Mouse (Mus musculus) hindbrain, embryonic 16.5 days (tissue): ENCODE results near the gene 1190002N15Rik. TPM values are rescaled to one million over a fixed set of nuclear protein-coding genes. Genes with fewer than 3 reads are reported as not detected.
A peak's percentile ranks its signal among the peaks of the same experiment; 100 is the strongest.

Experiments used
- ATAC-seq: fragments of 200-750 bp; cut with Nextera tagmentation; 2 replicates; pipeline ENCODE4 v1.8.0; 2017; ENCODE audit warnings: moderate TSS enrichment, moderate library complexity
- H3K27ac ChIP-seq: fragments of 300-500 bp; sonication (generic); 2 replicates; pipeline ENCODE4 v1.5.1; 2014; ENCODE audit warnings: low read depth, mild to moderate bottlenecking, control low read depth, low read length, moderate library complexity
- H3K27me3 ChIP-seq: fragments of 300-500 bp; sonication (generic); replicated peaks from 2 replicates; pipeline ENCODE4 v1.6.1; 2014; ENCODE audit warnings: low read length; ENCODE audit not compliant: control insufficient read depth, insufficient read depth
- H3K36me3 ChIP-seq: fragments of 300-500 bp; sonication (generic); 2 replicates; pipeline ENCODE4 v1.6.1; 2014; ENCODE audit warnings: mild to moderate bottlenecking, low read length, moderate library complexity, mixed read lengths; ENCODE audit not compliant: control insufficient read depth, insufficient read depth
- H3K4me1 ChIP-seq: fragments of 300-500 bp; sonication (generic); 2 replicates; pipeline ENCODE4 v1.6.1; 2014; ENCODE audit warnings: low read depth, low read length; ENCODE audit not compliant: control insufficient read depth, insufficient read depth
- H3K4me2 ChIP-seq: fragments of 300-500 bp; sonication (generic); 2 replicates; pipeline ENCODE4 v1.6.1; 2014; ENCODE audit warnings: mild to moderate bottlenecking, low read length, control low read depth, moderate library complexity
- H3K4me3 ChIP-seq: fragments of 300-500 bp; sonication (generic); 2 replicates; pipeline ENCODE4 v1.5.1; 2014; ENCODE audit warnings: mild to moderate bottlenecking, low read length, control low read depth, moderate library complexity
- H3K9ac ChIP-seq: fragments of 300-500 bp; sonication (generic); 2 replicates; pipeline ENCODE4 v1.6.1; 2014; ENCODE audit warnings: low read depth, mild to moderate bottlenecking, control low read depth, low read length, moderate library complexity
- H3K9me3 ChIP-seq: fragments of 300-500 bp; sonication (generic); 2 replicates; pipeline ENCODE4 v1.6.1; 2014; ENCODE audit warnings: mild to moderate bottlenecking, low read length, moderate library complexity; ENCODE audit not compliant: control insufficient read depth
- WGBS: fragments of 180-500 bp; shearing (Covaris S2); extraction: QIAGEN DNeasy Blood & Tissue Kit; methylation state at CpG from one replicate; pipeline ENCODE4 v1.1.7; 2014; 5-methylcytosine and 5-hydroxymethylcytosine counted together
- polyA plus RNA-seq: library from polyadenylated mRNA; unstranded; fragments of >200 nt; fragmentation: Nextera tagmentation; extraction: Ambion mirVana; gene quantifications from 2 replicates; pipeline ENCODE4 v1.2.1, GENCODE M21; 2015

The 1190002N15Rik gene
- 4.3 and 4.6 TPM in 2 replicates for polyA plus RNA-seq

DNA sequence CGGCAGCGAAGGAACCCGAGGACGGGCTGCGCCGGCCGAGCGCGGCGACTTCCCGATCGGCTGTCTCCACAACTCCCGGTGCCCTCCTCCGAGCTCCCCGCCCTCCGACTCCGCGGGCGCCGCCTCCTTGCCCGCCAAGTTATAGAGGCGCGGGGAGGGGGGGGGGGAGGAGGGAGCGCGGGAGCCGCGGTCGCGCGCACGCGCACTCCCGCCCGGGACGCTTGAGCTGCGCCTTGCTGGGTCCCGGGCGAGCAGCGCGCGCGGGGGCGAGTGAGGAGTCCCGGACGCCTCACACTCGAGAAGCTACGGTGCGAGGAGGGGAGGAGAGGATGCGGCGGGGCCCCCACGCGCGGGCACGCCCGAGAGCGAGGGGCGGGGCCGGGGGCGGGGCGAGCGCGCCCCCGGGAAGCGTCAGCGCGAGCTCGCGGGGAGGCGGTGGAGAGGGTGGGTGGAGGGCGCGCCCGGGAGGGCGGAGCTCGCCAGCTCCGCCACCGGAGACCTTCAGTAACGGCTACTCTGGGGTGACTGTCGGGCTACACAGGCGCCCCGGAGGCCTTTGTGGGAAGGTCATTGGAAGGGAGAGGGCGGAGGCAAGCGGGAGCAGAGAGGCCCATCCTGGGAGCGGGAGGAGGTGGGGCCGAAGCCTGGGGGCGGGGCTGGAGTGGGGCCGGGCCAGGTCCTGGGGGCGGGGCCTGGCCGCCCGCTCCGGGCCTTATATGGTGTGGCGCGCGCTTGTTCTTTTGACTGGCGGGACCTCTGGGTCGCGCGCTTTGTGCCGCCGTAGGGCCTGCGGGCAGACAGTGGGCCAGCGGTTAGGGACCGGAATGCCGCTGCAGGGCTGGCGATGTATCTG lies at the start of gene 1190002N15Rik:
1190002N15Rik (minus strand) TSS at position 112 of the 853 bp plus-strand sequence.
- peaks cover 3% of the 10 kb centered on the region for H3K4me1 ChIP-seq
- H3K27me3 ChIP-seq = no peaks in the 10 kb centered on the region
- H3K4me2 ChIP-seq = peak within 1 kb of the TSS; percentile 78
- peak; percentile 95 for ATAC-seq
- peak within 1 kb of the TSS; percentile 83 for H3K9ac ChIP-seq
- no peaks in the 10 kb centered on the region for H3K9me3 ChIP-seq
- H3K27ac ChIP-seq = peak within 1 kb of the TSS; percentile 99
- under 1% methylated on average over 40 of the region's 104 CpGs for WGBS
- no peaks in the 10 kb centered on the region for H3K36me3 ChIP-seq
- H3K4me3 ChIP-seq = peak within 1 kb of the TSS; percentile 79

DNA sequence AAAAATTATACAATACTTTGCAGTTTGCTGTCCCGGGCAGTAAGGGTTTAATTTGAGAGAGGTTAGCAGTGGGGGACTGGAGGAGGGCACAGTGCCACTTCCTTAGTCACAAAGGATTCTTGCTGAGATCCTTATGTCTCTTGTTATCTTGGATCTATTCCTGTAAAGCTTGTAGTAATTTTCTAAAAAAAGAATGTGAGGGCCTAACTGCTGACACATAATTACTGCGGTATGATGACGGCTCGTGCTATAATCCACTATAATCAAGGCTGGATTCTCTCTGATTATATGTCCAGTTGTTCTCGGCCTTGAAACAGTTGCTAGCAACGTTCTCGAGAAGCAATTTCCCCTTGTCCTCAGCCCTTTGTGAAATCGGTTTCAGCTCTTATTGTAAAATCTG lies 44.4 kb upstream of the 1190002N15Rik start:
- no peak overlapping the region for H3K4me3 ChIP-seq
- no peaks in the 10 kb centered on the region for H3K27me3 ChIP-seq
- H3K4me1 ChIP-seq = no peaks in the 10 kb centered on the region
- H3K36me3 ChIP-seq = no peaks in the 10 kb centered on the region
- no peaks in the 10 kb centered on the region for H3K9me3 ChIP-seq
- H3K4me2 ChIP-seq = no peak overlapping the region
- H3K27ac ChIP-seq = no peak overlapping the region
- 57% methylated on average over 8 of the region's 8 CpGs for WGBS
- H3K9ac ChIP-seq = no peak overlapping the region
- ATAC-seq = no peak

DNA sequence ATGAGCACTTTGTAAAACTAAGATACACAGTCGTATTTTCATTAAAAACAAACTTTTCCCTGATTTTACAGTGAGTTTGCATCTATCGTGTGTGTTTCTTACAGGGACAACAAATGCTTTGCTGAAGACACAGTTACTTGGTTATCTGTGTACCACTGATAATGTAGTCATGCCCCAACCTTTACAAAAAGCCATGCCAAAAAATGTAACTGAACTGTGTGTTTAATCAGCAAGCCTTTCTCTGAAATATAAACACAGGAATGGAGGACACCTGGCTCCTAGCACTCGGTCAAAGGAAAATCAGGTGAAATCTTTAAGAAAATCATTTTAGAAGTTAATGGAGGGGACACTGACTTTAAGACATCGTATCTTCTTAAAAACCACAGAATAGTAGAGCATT lies 43.8 kb upstream of the 1190002N15Rik start:
- Histone ChIP-seq H3K4me2 (no peak overlapping the region), H3K9ac (no peak overlapping the region), H3K27ac (no peak overlapping the region), H3K27me3 (no peaks in the 10 kb centered on the region), H3K9me3 (no peaks in the 10 kb centered on the region), H3K4me3 (no peak overlapping the region), H3K36me3 (no peaks in the 10 kb centered on the region), H3K4me1 (no peaks in the 10 kb centered on the region)
- no peak for ATAC-seq
- 85% methylated on average over 4 of the region's 4 CpGs for WGBS

GRCm38 (mm10) chr9:94580071-94580737 lies 42.3 kb upstream of the 1190002N15Rik start:
- no peaks in the 10 kb centered on the region for H3K27me3 ChIP-seq
- no peak overlapping the region for H3K9ac ChIP-seq
- 78% methylated on average over 3 of the region's 3 CpGs for WGBS
- no peak overlapping the region for H3K27ac ChIP-seq
- ATAC-seq = no peak
- no peaks in the 10 kb centered on the region for H3K36me3 ChIP-seq
- no peak overlapping the region for H3K4me3 ChIP-seq
- no peaks in the 10 kb centered on the region for H3K9me3 ChIP-seq
- H3K4me2 ChIP-seq = no peak overlapping the region
- H3K4me1 ChIP-seq = no peaks in the 10 kb centered on the region

GRCm38 (mm10) chr9:94571802-94572201 lies 33.9 kb upstream of the 1190002N15Rik start:
- Histone ChIP-seq H3K4me1 (no peaks in the 10 kb centered on the region), H3K4me2 (no peak overlapping the region), H3K9ac (no peak overlapping the region), H3K27ac (no peak overlapping the region), H3K9me3 (peaks cover 4% of the 10 kb centered on the region; the same call in 1 of the 2 replicates), H3K27me3 (no peaks in the 10 kb centered on the region), H3K36me3 (no peaks in the 10 kb centered on the region), H3K4me3 (no peak overlapping the region)
- ATAC-seq = no peak
- WGBS = 71% methylated on average over 1 of the region's 1 CpGs

- Histone ChIP-seq H3K9me3 (peaks cover under 1% of the 10 kb centered on the region; the same call in 1 of the 2 replicates), H3K36me3 (no peaks in the 10 kb centered on the region), H3K27ac (no peak overlapping the region), H3K4me3 (no peak overlapping the region), H3K4me2 (no peak overlapping the region), H3K4me1 (no peaks in the 10 kb centered on the region), H3K27me3 (no peaks in the 10 kb centered on the region), H3K9ac (no peak overlapping the region)
- WGBS = 61% methylated on average over 3 of the region's 3 CpGs
- no peak for ATAC-seq
Measured at GRCm38 (mm10) chr9:94568386-94568785, 30.5 kb upstream of the 1190002N15Rik start.

DNA sequence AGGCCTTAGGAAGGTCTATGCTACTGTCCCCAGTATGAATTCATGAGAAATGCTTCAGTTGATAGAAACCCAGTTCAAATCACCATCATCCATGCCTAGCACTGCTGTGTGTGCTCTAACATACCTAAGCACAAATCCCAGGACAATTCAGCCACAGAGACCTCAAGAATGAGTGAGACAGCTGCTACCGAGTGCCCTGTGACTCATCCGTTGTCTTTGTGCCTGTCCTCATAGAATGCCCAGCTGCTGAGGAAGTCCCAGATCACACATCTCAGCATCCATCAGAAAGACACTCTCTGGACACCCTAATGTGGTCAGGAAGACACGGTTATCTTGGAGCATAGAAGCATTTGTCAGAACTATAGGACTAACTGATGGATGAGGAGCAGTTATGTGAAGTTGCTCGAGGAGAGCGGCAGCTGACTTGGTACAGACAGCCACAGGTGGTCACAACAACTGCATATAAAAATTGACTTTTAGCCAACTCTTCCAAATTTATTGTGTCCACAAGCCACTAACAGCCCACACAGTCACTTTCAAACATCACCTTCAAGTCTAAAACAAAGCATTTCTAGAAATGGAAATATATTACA lies 29.9 kb upstream of the 1190002N15Rik start:
- Histone ChIP-seq H3K27ac (no peak overlapping the region), H3K36me3 (no peaks in the 10 kb centered on the region), H3K27me3 (no peaks in the 10 kb centered on the region), H3K4me3 (no peak overlapping the region), H3K9ac (no peak overlapping the region), H3K9me3 (no peaks in the 10 kb centered on the region), H3K4me1 (no peaks in the 10 kb centered on the region), H3K4me2 (no peak overlapping the region)
- 41% methylated on average over 5 of the region's 5 CpGs for WGBS
- no peak for ATAC-seq

DNA sequence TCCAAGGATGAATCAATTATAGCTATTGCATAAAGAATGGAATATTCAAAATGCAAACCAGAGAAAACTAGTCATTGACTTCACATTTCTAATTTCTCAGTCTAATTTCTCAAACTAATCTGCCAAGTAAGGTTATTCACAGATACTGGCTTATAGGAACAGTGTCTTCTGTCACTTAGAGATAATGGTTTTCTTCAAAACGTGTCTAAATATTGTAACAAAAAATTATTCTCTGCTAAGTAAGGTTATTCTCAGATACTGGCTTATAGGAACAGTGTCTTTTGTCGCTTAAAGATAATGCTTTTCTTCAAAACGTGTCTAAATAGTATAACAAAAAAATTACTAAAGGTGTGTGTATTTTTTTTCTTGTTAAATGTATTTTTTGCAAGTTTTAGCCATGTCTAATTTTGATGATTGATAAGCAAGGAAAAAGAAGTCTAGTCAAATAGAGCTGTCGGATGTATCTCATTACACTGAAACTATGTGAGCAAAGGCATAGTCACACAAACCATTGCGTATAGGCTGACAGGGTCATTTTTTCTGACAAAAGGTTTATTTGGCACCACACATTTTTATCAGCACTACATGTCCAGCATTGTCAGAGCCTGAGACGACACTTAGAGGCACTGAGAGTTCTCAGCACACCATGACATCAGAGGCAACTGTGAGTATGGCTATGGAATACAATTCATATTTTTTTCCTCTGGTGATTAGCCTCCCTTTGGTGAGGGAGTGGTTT lies 19.1 kb upstream of the 1190002N15Rik start:
- no peaks in the 10 kb centered on the region for H3K4me1 ChIP-seq
- no peak overlapping the region for H3K9ac ChIP-seq
- no peak for ATAC-seq
- H3K4me3 ChIP-seq = no peak overlapping the region
- H3K9me3 ChIP-seq = no peaks in the 10 kb centered on the region
- no peaks in the 10 kb centered on the region for H3K27me3 ChIP-seq
- no peak overlapping the region for H3K27ac ChIP-seq
- WGBS = 79% methylated on average over 6 of the region's 6 CpGs
- no peak overlapping the region for H3K4me2 ChIP-seq
- no peaks in the 10 kb centered on the region for H3K36me3 ChIP-seq
